16 mouse cellular contexts compared by ENCODE assay signal in the genomic region with DNA sequence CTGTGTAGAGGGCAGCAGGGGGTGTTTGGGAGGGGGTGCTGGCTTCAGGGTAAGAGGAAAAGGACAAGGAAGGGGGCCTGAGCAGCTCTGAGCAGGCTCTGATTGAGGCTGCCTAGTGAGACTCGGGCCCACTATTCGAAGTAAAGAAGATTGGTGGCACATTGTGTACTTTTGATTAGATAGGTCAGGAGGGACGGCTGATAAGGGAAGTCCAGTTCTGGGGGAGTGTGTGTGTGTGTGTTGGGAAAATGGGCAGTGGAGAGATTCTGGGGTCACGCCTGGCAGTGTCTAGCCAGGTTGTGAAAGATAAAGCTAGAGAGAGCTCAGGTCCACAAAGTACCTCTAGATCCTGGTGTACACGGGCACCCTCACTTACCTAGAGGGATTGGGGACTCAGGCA. TPM values are rescaled to one million over a fixed set of nuclear protein-coding genes. Genes with fewer than 3 reads are reported as not detected.
"Had no signal": no experiment of that assay in that cellular context is flagged by ENCODE, and none has a peak within 500 bp of the region (broad histone marks: within the 10 kb centered on the region; RNA-seq: fewer than 3 reads in every experiment).

No protein-coding gene starts in this region.

- ATAC-seq: inflammation-experienced regulatory T-cells, adult 6 months; midbrain, embryonic 13.5 days had no signal

- H3K9ac ChIP-seq: kidney, embryonic 15.5 days; midbrain, embryonic 13.5 days had no signal

- H3K27me3 ChIP-seq: kidney, embryonic 15.5 days; midbrain, embryonic 13.5 days had no signal

- H3K4me1 ChIP-seq: kidney, embryonic 15.5 days; limb, embryonic 10.5 days; midbrain, embryonic 13.5 days had no signal

- DNase-seq: kidney, adult 2 months; right cerebral cortex, adult 18-20 months; right cerebral cortex, postnatal 25 days; thymus, adult 18-20 months; thymus, postnatal 14 days had no signal

- H3K27ac ChIP-seq: kidney, embryonic 15.5 days; left cerebral cortex, adult 2 months; limb, embryonic 10.5 days; midbrain, embryonic 13.5 days had no signal

- H3K9me3 ChIP-seq: kidney, embryonic 15.5 days; limb, embryonic 10.5 days; midbrain, embryonic 13.5 days had no signal

- H3K4me2 ChIP-seq: kidney, embryonic 15.5 days; midbrain, embryonic 13.5 days had no signal

- H3K4me3 ChIP-seq: kidney, embryonic 15.5 days; left cerebral cortex, adult 2 months; limb, embryonic 10.5 days; midbrain, embryonic 13.5 days had no signal

RNA-seq across cellular contexts. Expression of a gene that starts 15.4 kb away (rescaled TPM):
- polyA plus RNA-seq: urinary bladder, adult 2 months had no signal

RNA-seq across cellular contexts. Expression of a gene that starts 17.7 kb away (rescaled TPM):
- polyA plus RNA-seq: inflammation-experienced regulatory T-cells, adult 6 months had no signal

RNA-seq across cellular contexts. Expression of a gene that starts 38.3 kb away (rescaled TPM):
- polyA plus RNA-seq: inflammation-experienced regulatory T-cells, adult 6 months; kidney, embryonic 15.5 days; limb, embryonic 10.5 days; limb, embryonic 14.5 days; lung, embryonic 16.5 days; midbrain, embryonic 13.5 days; neural tube, embryonic 14.5 days had no signal

RNA-seq across cellular contexts. Expression of a gene that starts 39.7 kb away (rescaled TPM):
- polyA plus RNA-seq: inflammation-experienced regulatory T-cells, adult 6 months; kidney, adult 2 months; kidney, embryonic 15.5 days; large intestine, adult 2 months; limb, embryonic 10.5 days; limb, embryonic 14.5 days; lung, embryonic 16.5 days; midbrain, embryonic 13.5 days; midbrain, postnatal 0 days; neural tube, embryonic 14.5 days; urinary bladder, adult 2 months had no signal
